Mouse (Mus musculus) frontal cortex, postnatal 36 days (tissue): ENCODE measurements around the gene Psmd4.
"Not testable (repeated sequence)": the region's sequence is repeated elsewhere in the genome, so short reads cannot be mapped to it uniquely, and the experiment has no call there.

Source experiments
- DNase-seq, 2 experiments: peaks; one replicate each; pipeline ENCODE4 v3.0.0; 2022; ENCODE audit warnings: low spot score in 2 of 2

Psmd4 gene

GRCm38 (mm10) chr3:95042166-95042837, at the start of gene Psmd4:
TSS of gene Psmd4 (minus strand) at chr3:95042614.
- peak; percentile 97 to 99 for DNase-seq

- no peak for DNase-seq
Observed at GRCm38 (mm10) chr3:95088071-95088470, 45.7 kb upstream of the Psmd4 start.

GRCm38 (mm10) chr3:95071606-95072005, 29.2 kb upstream of the Psmd4 start:
- DNase-seq: no peak

GRCm38 (mm10) chr3:95066570-95066969, 24.2 kb upstream of the Psmd4 start:
- DNase-seq: peak; percentile 24 to 28

- no peak for DNase-seq
Observed at GRCm38 (mm10) chr3:95066095-95066494, 23.7 kb upstream of the Psmd4 start.

- DNase-seq: no peak
Observed at GRCm38 (mm10) chr3:95065553-95065952, 23.1 kb upstream of the Psmd4 start.

GRCm38 (mm10) chr3:95063741-95064140, 21.3 kb upstream of the Psmd4 start:
- no peak for DNase-seq

- DNase-seq: peak; percentile 57 to 61
Observed at GRCm38 (mm10) chr3:95058078-95058477, 15.7 kb upstream of the Psmd4 start.

- no peak for DNase-seq
Observed at GRCm38 (mm10) chr3:95056275-95056674, 13.9 kb upstream of the Psmd4 start.

GRCm38 (mm10) chr3:95054481-95055260, 12.3 kb upstream of the Psmd4 start:
- peak in 1 of 2 experiments; percentile 29 for DNase-seq

- peak in 1 of 2 experiments; percentile 23 for DNase-seq
Observed at GRCm38 (mm10) chr3:95053701-95054100, 11.3 kb upstream of the Psmd4 start.

GRCm38 (mm10) chr3:95052959-95053358, 10.5 kb upstream of the Psmd4 start:
- peak in 1 of 2 experiments; percentile 67 for DNase-seq

- no peak for DNase-seq
Observed at GRCm38 (mm10) chr3:95047914-95048313, 5.5 kb upstream of the Psmd4 start.

GRCm38 (mm10) chr3:95046462-95047057, 4.1 kb upstream of the Psmd4 start:
- no peak for DNase-seq

- no peak for DNase-seq
Observed at GRCm38 (mm10) chr3:95043251-95043650, 837 bp upstream of the Psmd4 start.

GRCm38 (mm10) chr3:95042838-95043229, 420 bp upstream of the Psmd4 start:
- no peak for DNase-seq

- no peak for DNase-seq
Observed at GRCm38 (mm10) chr3:95041625-95042024, 789 bp downstream of the Psmd4 start.

- DNase-seq: no peak
Observed at GRCm38 (mm10) chr3:95029953-95030352, 12.5 kb downstream of the Psmd4 start.

GRCm38 (mm10) chr3:95029291-95029827, 13.1 kb downstream of the Psmd4 start:
- DNase-seq: not testable (repeated sequence)

- no peak for DNase-seq
Observed at GRCm38 (mm10) chr3:95028603-95029002, 13.8 kb downstream of the Psmd4 start.

- DNase-seq: peak; percentile 44 to 78
Observed at GRCm38 (mm10) chr3:95027701-95028100, 14.7 kb downstream of the Psmd4 start.

- DNase-seq: no peak
Observed at GRCm38 (mm10) chr3:95027057-95027645, 15.3 kb downstream of the Psmd4 start.
